Mouse (Mus musculus) hindlimb bud, embryonic 11.5 days (tissue): ENCODE measurements at regions not wholly inside any gene's neighbourhood (a gene's known extent, or its start where the extent isn't known, plus 50 kb on each side); places are given as distances from the start of the nearest gene placed in this dataset.
A peak's percentile ranks its signal among the peaks of the same experiment; 100 is the strongest.
"Not testable (repeated sequence)": the region's sequence is repeated elsewhere in the genome, so short reads cannot be mapped to it uniquely, and the experiment has no call there.

Source experiments
- DNase-seq: peaks from one replicate; pipeline ENCODE4 v3.0.0-alpha.2; 2012; ENCODE audit warnings: low read depth, low spot score; ENCODE audit errors: extremely low spot score

DNA sequence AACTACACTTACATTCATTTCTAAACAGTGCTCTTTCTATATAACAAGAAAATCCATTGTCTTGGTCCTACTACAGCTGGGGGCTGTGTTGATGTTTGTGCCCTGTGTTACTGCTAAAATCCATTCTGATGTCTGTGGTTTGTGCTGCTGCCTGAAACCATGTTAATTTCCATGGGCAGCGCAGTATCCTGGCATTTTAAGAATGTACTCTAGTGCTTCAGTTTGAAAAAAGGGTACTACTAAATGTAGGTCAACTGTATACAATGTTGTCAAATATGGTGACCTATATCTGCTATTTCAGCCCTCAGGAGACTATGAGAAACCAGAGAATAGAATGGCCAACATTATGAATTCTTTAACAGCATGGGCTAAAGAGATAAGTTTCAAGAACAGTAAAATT is 1052.2 kb downstream of the Hace1 start:
- no peak for DNase-seq

DNA sequence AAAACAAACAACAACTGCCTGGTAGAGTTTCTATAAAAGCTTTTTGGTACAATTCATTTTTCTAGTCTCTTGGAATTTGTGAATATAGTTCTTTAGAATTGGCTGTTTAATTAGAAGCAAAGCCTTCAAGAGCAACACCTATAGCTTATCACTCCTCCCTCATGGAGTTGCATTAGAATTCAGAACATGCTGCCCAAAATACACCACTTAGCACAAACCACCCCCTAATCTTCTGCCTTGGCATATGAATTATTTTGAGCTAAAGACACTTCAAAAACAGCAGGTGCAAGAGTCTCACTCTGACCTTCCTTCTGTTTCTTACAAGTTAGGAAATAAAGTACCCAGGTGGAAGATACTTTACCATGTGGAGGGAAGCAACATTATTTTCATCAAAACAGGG is 1085.4 kb downstream of the Hace1 start:
- no peak for DNase-seq

DNA sequence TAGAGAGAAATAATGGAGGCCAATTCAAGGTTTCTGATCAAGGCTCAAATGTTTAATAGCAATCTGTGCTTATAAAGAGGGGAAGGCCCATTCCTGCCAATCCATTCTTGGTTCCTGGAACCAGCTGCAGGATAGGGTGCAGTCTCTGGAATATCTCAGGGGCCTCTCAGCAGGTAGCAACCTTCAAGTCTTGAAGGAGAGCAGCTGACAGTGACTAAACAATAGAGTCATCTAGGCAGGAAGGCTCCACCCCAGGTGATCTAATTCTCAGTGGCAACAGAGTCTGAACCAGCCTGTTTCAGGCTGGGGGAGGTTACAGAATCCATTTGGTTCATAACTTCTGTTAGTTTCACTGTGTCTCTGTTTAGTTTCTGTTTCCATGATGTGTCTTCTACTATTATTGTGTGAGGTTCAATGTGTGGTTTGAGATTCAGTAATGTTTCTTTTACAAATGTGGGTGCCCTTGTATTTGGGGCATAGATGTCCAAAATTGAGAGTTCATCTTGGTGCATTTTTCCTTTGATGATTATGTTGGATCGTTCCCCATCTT is 1112.3 kb downstream of the Hace1 start:
- DNase-seq, result not testable (repeated sequence)

DNA sequence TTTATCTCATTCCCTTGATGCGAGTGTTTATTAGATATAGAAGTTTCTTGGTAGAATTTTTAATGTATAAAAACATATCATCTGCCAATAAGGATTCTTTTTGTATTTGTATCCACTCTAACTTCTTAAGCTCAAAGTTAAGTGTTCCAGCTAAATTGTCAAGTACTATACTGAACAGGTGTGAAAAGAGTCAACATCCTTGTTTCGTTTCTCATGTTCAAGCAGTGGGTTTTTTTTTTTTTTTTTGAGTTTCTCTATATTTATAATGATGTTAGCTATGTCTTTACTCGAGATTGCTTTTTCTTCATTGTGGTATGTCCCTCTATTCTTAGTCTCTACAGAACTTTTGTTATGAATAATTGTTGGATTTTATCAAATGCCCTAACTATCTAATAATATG is 1115.0 kb downstream of the Hace1 start:
- DNase-seq, result no peak

DNA sequence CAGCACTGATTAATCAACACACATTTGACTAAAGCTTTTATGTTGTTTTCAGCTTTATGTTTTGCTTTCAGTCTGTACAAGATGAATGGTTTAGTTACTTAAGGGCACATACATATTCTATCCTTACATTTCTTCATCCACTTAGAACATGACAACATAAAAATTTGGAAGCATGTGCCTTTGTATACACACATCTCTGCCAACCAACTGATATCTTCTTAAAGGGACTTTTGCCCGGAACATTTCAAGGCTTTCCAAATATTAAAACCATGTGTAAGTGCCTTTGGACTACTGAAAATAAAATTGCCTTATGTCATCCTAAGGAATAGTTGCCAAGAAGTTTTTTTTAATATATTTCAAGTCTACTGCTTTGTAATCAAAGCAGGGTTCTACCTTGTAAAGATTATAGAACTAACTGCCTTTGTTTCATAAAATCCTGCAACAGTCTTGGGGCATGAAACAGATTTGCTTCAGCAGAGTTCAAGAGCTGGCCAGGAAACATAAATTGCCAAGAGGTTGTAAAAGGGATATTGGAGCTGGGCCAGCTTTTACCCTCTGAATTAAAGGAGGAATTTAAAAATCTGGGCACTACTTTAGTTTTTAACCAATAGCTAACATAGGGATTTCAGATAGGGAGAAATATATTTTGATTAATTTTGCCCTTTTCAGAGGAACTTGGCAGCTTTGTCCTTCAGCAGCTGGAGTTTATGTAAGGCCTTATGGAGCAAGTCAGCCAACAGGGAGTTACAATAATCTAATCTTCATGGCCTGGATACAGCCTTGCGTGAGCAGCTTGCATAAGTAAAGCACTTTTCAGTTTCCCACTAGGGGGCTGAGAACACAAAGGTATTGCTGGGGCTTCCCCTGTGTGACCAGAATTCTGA is 1120.0 kb downstream of the Hace1 start:
- DNase-seq, result peak; percentile 35

DNA sequence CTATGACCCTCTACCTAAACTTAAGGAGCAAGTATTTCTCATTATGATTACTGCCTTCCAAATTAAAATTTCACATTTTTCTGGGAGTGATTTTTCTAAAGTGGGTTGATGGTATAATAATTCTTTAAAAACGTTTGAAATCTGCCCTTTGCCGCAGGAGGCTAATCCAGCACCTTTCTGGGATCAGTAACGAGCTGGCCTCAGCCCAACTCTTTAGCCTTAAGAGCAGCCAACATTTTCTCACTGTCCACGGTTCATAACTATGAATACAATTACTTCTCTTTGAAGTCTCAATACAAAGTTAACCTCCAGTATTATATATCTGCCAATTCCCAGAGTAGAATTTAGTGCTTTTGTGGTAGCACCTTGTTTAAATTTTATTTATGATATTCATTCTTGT is 1123.6 kb downstream of the Hace1 start:
- DNase-seq, result no peak

DNA sequence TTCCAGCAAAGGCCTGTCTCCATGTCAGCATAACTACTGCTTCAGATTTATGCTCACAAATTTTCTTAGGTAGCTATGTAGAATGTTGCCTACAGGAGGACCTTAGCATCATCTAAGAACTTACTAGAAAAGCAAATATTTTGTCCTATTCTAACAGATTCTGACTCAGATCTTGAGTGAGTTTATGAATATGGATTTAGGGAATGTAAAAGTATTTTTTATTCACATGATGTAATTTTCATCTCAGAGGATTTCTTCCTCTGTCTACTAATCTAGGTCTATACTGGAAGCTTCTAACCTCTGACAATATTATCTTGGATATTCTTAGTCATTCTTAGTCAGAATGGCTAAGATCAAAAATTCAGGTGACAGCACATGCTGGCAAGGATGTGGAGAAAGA is 1130.4 kb downstream of the Hace1 start:
- DNase-seq, result not testable (repeated sequence)

DNA sequence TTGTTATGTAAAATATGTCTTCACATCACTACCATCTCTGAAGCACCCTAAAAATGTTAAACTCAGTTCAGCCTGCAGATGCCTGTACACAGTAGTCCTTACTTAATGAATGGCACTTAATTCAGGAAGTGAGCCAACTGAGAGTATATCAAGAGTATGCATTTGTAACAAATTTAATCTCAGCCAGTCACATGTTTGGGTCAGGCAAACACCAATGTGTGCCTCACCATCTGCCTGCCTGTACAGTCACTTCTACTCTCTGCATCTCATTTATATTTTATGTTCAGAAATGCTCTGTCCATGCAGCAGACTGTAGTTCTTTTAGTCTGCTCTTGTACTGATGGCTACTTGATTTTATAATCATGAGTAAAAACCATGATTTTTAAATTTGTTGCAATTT is 1135.1 kb downstream of the Hace1 start:
- DNase-seq, result no peak

DNA sequence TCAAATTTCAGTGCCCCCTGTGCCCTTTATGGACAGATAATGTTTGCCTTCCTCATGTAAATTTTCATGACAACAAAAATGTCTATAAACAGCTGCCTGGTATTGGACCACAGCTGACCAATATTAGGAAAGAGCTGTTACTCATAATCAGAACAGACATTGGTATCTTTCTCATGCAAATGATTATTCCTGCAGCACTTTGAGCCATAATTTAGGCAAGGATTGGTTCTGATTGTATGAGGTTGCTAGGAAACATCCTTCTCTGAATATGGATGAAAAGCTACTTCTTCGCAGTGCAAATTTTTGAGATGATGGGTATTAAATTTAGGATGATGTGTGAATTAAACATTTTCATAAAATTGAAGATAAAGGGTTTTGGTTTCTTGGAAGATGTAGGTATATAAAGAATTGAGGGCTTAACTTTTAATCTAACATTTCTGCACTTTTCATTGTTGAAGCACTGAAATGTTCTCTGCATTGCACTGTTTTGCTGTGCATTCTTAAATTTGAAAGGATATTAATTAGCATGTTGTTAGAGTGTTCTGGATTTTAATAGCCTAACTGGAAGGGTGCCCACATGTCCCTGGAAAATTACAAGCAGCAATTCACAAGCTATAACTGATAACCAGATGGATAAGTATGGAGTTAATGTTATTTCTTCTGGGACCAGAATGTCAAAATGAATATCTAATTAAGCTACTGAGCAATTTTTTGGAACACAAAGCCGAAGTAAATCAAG is 1140.9 kb downstream of the Hace1 start:
- DNase-seq, result no peak

DNA sequence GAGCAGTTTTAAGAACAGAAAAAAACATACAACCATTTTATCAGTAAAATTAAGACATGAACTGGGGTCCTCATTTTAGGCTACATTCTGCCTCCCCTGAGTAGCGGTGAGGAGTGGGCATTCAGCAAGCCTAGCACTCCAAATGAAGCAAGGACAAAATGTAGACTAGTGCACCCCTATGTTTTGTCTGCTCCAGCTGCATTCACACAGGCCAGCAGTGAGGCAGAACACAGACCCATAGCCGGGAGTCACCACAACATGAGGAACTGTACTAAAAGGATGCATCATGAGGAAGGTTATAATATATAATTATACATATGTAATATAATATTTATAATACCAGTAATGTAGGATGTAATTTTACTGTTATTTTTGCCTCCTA is 1141.5 kb downstream of the Hace1 start:
- no peak for DNase-seq

DNA sequence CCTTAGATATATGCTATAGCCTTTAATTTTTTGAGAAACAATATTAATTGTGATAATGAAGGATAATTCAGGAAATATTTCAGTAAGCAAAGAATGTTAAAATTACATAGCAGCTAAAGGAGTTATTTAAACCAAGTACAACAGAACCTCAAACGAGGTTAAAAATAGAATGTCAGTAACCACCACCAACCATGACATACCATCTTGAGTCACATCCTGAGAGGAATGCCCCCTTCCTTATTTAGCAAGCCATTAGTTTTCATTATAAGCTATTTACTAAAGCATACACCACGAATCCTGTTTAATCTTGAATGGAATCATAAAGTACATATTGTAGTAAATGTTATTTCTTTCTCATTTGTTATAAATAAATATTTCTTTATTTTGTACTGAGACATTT is 1146.0 kb downstream of the Hace1 start:
- DNase-seq, result no peak

DNA sequence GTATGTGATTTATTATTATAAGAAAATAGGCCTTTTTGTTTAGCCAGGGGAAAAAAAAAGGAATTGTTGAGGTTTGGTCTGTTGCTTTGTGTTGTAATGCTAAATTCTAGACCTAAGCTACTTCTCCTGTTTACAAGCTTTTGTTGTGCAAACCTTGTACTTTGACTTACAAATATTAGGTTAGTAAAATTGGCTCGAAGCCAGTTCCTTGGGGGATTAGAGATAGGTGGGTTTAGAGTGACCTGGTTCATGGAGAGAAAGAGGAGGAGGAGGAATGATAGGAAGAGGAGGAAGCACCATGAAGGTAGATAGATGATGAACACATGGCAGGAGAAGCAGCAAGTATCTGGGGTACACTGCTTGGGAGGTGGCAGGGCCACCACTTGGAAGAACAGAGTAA is 1153.0 kb downstream of the Hace1 start:
- no peak for DNase-seq

DNA sequence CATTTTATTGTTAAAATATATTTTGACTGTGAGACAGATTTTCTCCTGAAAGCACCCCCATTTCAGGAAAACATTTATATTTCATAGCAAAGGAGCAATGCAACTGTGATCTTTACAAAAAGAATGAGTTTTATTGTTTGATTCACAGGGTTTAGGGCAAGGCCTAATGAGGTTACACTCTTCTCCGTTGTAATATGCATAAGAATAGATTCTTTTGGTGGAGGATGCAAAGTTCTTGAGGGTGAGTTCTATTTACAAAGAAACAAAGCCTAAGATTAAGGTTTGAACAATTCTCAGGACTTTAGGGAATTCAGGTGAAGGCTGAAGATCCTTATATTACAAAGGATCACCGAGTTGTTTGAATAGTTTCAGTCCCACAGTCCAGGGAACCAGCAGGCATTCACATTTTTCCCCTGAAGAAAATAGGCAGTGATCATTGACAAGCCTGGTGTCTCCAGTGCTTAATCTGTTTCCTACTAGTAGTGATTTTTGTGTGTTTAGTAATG is 1156.2 kb downstream of the Hace1 start:
- no peak for DNase-seq

DNA sequence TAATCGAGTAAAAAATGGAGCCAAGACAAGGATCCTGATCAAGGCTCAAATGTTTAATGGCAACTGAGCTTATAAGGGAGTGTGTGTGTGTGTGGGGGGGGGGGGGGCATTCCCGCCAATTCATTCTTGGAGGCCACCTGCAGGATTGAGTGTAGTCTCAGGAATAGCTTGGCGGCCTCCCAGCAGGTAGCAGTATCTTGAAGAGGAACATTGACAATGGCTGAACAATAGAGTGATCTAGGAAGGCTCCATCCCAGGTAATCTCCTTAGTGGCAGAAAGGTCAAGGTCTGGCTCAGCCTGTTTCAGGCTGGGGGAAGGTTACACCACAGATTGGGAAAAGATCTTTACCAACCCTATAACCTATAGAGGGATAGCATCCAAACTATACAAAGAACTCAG is 1163.5 kb downstream of the Hace1 start:
- DNase-seq, result no peak

DNA sequence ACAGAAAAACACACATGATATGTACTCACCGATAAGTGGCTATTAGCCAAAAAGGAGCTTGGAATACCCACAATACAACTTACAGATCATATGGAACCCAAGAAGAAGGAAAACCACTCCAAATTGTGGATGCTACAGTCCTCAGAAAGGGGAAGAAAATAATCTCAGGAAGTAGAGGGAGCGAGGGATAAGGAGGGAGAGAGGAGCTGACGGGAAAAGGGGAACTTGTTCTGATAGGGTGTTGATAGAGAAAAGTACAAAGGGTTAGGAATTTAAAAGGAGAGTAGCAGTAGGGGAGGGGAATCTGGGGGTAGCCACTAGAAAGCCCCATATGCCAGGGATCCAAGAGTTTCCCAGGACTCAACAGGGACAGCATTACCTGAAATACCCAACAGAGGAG is 1164.5 kb downstream of the Hace1 start:
- no peak for DNase-seq

DNA sequence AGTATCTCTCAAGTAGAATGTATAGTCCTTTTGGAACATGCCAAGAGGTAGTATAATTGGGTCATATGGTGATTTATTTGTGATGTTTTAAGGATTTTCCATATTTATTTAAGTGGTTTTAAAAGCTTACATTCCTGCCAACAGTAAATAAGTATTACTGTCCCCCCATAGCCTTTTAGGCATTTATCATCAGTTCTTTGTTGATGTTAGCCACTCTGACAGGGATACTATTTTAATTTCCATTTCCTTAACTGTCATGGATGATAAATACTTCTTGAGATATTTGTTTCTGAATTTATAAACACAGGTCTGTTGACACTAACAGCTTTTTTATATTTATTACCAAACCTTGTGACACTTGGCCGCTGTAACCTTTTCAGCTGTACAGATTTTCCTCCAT is 1183.3 kb downstream of the Hace1 start:
- peak; percentile 12 for DNase-seq

DNA sequence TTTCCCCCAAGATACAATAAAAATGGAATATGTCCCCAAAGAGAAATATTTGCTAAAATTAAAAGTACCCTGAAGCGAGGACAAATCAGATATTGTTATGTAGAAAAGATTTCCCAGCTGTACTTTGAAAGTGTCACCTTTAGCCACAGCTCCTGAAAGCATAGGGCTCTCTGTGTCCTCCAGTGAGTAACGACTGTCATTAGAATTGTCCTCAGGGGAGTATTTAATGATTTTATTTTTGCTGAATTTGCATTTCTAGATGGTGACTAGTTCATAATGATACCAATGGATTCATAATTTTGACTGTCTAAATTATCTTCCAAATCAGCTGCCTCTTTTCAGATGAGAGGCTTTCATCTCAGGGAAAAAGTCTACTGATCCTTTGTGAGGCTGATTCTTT is 1201.1 kb downstream of the Hace1 start:
- no peak for DNase-seq

DNA sequence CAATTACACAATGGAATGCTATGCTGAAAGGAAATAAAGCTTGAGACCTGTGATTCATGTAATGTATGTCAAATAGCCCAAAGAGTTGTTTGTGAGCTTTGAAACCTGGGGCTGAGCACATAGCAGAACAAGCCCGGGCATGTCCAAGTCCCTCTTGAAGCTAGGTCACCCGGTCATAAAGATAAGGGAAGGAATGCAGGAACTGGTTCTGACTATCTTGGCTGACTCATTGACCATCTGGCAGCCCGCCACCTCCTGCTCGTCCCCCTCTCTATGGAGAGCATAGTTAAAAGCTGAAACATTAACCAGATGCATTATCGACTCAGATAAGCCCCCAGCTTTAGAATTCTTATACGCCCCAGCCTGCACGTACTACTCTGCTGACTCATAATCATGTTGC is 1208.1 kb downstream of the Hace1 start:
- not testable (repeated sequence) for DNase-seq

DNA sequence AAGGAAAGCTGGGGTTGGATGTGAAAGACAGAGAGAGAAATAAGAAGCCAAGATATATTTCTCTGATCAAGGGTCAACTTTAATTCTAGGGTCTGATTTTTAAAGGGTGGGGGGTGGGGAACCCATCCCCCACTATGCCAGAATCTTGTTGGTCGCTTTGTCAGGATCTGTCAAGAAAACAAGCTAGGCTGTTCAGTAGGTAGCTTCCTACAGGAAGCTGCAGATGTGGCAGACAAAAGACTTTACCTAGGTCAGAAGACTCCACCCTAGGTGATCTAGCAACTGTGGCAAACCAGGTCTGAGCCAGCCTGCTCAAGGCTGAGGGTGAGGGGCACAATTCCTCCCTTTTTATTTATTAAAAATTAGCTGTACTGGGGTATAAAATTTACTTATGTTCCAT is 1236.6 kb downstream of the Hace1 start:
- DNase-seq, result no peak

DNA sequence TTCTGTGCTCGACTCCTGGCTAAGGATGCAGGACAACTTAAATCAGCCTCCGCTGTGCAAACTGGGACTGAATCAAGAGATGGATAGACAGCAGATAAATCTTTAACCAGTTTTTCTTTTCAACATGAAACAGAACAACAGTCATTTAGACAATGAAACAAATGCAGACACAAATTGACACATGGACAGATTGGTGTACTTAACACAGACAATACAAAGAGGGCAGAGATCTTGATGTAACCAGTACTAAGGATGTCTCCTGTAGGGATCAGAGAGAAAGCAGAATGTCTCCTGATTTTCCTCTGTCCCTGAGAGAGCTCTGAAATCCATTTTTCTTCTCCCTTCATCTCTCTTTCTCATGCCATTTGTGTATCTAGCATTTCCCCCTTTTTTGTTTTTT is 1241.5 kb downstream of the Hace1 start:
- no peak for DNase-seq

DNA sequence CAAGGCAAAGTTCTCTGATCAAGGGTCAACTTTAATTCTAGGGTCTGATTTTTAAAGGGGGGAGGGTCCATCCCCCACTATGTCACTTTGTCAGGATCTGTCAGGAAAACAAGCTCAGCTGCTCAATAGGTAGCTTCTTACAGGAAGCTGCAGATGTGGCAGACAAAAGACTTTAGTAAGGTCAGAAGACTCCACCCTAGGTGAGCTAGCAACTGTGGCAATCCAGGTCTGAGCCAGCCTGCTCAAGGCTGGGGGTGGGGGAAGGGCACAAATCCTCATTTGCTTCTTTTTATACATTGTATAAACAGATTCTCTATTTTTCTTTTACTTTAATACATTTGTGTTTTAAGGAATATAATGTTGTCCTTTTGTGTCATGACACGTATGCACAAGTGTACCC is 1242.3 kb downstream of the Hace1 start:
- no peak for DNase-seq

DNA sequence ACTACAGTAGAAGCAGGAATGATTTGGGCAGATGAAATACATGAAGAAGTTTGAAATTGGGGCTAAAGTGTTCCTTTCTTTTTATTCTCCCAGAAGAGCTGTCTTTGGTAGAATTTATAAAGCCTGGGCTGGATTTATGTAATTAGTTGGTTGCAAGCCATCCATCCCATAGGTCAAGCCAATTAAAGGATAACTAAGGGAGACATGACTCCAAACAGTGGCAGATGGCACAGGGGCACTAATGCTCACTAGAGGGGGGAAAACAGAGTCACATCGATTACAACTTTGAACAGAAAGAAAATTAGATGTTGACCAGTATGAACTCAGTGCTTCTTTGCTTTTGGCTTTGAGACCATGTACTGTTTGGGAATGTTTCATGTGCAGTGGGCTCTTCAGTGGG is 1246.2 kb downstream of the Hace1 start:
- DNase-seq, result no peak
